ENCODE assay signal across 16 mouse cellular contexts in genomic region chr12:64216409-64216808, GRCm38 (mm10).
"Had no signal": no experiment of that assay in that cellular context is flagged by ENCODE, and none has a peak within 500 bp of the region (broad histone marks: within the 10 kb centered on the region; RNA-seq: fewer than 3 reads in every experiment).

No protein-coding gene starts in this region.

- DNase-seq: retina, postnatal 1 day; right cerebral cortex, adult 18-20 months; right cerebral cortex, postnatal 14 days; right cerebral cortex, postnatal 25 days; spleen, adult 18-20 months; thymus, adult 18-20 months; thymus, adult 2 months; thymus, postnatal 14 days; thymus, postnatal 25 days; thymus, postnatal 36 days; thymus, postnatal 4 days had no signal

- H3K4me1 ChIP-seq: neural tube, embryonic 12.5 days; neural tube, embryonic 13.5 days; neural tube, embryonic 15.5 days; stomach, embryonic 15.5 days had no signal

- H3K9me3 ChIP-seq: neural tube, embryonic 12.5 days; neural tube, embryonic 13.5 days; neural tube, embryonic 15.5 days; stomach, embryonic 15.5 days had no signal

- H3K27ac ChIP-seq: neural tube, embryonic 12.5 days; neural tube, embryonic 13.5 days; neural tube, embryonic 15.5 days; stomach, embryonic 15.5 days; stomach, postnatal 0 days had no signal

- H3K27me3 ChIP-seq: neural tube, embryonic 12.5 days; neural tube, embryonic 13.5 days; neural tube, embryonic 15.5 days; stomach, embryonic 15.5 days had no signal

- H3K36me3 ChIP-seq: neural tube, embryonic 12.5 days; neural tube, embryonic 13.5 days; neural tube, embryonic 15.5 days; stomach, embryonic 15.5 days had no signal

- H3K4me3 ChIP-seq: neural tube, embryonic 12.5 days; neural tube, embryonic 13.5 days; neural tube, embryonic 15.5 days; stomach, embryonic 15.5 days had no signal

- H3K9ac ChIP-seq: neural tube, embryonic 12.5 days; neural tube, embryonic 13.5 days; neural tube, embryonic 15.5 days; stomach, embryonic 15.5 days had no signal
